Mouse (Mus musculus) liver, postnatal 0 days (tissue): ENCODE results near the gene Toe1.

Experiments used
- CTCF ChIP-seq: sonication (generic); IDR thresholded peaks from 2 replicates; pipeline ENCODE4 v1.5.1; 2016; ENCODE audit warnings: antibody characterized with exemption, low read depth
- EP300 ChIP-seq: IDR thresholded peaks from 2 replicates; pipeline ENCODE4 v1.6.1; 2016; ENCODE audit warnings: antibody characterized with exemption, low read depth, mild to moderate bottlenecking

GRCm38 (mm10) chr4:116781366-116781765 is 26.1 kb downstream of the Toe1 start:
- TF ChIP-seq CTCF, result no peak
- no peak for TF ChIP-seq EP300
